Mouse (Mus musculus): ENCODE data around the gene 1600012H06Rik.
"Not testable (repeated sequence)": the region's sequence is repeated elsewhere in the genome, so short reads cannot be mapped to it uniquely, and the experiment has no call there.

The 1600012H06Rik gene

DNA sequence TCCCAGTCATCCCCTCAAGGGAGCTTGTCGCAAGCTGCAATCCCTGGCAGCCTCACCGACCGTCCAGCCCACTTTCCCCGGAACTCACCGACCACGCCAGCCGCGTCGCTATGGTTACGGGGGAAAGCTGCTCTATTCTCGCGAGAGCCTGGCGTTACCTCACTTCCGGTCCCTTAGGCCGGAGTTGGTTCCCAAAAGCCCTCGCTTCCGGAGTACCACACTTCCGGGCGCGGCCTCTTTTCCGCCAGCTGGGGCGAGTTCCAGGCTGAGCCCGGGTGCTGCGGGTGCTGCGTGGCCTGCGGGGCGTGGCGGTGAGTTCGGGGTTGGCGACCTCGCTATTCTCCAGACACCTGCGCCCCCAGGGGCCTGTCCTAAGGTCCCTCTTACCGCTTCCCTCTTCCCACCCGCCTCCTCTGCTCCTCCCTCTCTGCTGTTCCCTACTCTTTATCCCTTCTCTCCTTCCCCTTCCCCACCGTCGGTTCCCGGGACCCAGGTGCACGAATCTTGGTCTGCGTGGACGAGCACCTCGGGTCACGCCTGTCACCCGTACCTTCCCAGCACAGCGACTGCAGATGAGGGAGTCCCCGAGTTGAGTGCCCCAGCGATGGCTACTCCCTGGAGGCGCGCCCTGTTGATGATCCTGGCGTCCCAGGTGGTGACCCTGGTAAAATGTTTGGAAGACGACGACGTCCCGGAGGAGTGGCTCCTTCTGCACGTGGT is at the start of gene 1600012H06Rik, which contains the start of gene Wdr27:
Gene 1600012H06Rik, plus strand, starts transcription at position 176 of the 720 bp plus-strand sequence.
Gene Wdr27, minus strand, starts transcription at position 150 of the 720 bp plus-strand sequence.
- peak; percentile 99 for DNase-seq (ENCODE audit: low read depth, low spot score)

DNA sequence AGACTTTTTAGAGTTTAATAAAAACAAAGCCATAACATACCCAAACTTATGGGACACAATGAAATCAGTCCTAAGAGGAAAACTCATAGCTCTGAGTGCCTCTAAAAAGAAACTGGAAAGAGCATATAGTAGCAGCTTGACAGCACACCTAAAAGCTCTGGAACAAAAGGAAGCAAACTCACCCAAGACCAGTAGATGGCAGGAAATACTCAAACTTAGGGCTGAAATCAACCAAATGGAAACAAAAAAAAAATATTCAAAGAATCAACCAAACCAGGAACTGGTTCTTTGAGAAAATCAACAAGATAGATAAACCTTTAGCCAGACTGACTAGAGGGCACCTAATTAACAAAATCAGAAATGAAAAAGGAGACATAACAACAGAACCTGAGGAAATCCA is 47.9 kb upstream of the 1600012H06Rik start:
- DNase-seq (ENCODE audit: low read depth, low spot score): not testable (repeated sequence)

DNA sequence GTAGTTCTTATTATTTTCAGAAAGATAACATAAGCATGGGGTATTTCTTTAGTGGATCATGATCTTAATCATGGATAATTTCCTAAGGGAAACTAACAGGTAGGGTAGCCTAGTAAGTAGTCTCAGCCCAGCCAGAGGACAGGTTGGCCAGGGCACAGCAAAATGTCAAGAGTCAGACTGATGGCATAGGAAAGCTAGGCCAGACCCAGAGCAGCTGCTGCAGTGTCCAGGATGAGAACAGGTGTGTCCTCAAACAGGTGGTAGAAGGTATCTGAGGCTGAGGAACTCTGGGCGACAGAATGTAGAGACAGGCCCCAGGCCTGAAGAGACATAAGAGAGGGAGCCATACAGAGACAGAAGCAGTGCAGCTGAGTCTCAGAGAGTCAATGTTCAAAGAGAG is 44.0 kb upstream of the 1600012H06Rik start:
- no peak for DNase-seq (ENCODE audit: low read depth, low spot score)

DNA sequence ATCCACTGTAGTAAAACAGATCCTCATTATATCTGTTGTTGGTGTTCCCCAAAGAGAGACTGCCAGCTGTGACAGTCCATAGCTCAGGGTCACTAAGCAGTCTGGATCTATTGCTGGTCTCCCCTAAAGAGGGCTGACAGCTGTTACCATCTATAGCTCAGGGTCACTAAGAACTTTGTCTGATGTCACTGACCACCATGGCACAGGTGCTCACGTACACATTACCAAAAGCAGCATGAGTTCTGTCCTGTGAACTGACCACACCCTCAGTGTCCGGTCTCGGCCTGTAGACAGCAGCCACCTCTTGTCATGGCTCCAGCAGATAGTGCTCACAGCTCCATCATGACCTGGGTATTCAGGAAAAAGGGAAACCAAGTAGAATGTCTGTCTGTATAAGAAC is 39.8 kb upstream of the 1600012H06Rik start:
- DNase-seq (ENCODE audit: low read depth, low spot score): no peak

DNA sequence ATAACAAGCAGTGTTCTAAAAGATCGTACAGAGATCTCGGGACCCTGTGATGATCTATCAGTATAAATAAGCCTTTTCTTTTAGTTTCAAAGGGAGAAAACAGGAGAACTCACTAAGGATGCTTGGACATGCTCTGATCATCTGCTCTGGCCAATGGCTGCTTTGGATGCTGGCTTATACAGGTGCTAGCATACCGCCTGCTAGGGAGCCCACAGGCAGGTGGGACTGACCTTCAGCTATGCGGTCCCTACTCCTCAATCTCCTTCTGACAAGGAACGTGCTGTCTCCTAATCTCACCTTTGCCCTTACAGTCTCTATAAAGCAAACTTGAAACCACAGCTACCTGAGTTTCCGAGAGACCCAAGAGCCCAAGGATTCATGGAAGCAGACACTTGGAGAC is 38.8 kb upstream of the 1600012H06Rik start:
- DNase-seq (ENCODE audit: low read depth, low spot score): no peak

DNA sequence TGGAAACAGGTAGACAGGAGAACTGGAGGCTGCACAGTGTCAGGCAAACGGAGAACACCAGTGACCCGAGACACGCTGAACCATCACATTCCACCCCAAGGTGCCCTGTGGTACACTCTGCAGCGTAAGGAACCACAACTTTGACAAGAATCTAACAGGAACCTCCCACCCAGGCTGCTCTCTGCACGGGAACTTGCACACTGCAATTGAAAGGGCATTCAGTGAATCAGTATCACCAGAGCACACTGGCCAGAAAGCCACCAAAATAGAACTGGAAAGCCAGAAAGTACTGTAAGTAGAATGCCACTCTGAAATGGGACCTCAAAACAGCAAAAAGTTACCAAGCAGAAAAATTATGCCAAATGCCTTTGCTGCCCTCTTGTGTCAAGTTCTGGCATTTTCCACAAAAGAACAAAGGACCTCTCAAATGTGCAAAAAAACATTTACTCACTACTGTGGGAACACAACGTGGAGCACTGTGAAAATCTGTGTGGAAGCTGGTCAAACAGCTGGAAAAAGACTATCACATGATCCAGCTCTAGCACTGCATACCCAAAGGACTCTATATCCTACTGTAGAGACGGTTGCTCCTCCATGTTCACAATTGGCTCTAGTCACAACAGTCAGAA is 38.2 kb upstream of the 1600012H06Rik start:
- peak; percentile 68 for DNase-seq (ENCODE audit: low read depth, low spot score)

DNA sequence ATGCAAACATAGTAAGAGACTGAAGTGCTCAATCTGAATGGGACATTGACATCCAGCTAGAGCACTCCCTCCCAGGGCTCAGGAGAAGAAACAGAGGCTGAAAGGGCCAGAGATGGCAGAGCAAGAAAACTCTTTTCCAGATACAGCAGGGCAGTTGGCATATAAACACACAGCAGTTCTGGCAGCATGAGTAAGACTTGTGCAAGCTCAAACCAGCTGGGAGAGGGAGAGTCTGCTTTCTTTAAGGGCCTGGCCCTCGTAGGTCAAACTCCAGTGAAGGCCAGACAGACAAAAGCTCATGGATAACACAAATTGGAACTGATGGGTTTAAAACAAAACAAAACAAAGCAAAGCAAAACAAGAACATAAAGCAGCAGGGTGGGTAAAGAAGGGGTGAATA is 36.4 kb upstream of the 1600012H06Rik start:
- DNase-seq (ENCODE audit: low read depth, low spot score): peak; percentile 11

DNA sequence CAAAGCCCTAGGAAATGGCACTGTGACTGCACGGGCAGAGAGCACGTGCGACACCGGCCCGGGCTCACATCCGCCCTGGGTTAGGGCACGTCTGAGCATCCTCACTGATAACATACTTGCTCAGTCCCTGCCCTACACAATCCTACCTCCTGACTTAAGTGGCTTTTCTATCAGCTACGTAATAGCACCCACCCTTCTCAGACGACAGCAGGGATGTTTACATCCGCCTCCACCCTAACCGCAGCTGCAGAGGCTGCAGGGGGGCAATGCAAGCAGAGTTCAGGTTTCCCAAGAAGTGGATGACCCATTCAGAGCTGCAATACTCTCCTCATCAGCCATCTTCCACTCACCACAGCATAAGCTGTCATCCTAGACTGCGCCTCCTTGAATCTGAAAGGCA is 35.8 kb upstream of the 1600012H06Rik start:
- DNase-seq (ENCODE audit: low read depth, low spot score): no peak

DNA sequence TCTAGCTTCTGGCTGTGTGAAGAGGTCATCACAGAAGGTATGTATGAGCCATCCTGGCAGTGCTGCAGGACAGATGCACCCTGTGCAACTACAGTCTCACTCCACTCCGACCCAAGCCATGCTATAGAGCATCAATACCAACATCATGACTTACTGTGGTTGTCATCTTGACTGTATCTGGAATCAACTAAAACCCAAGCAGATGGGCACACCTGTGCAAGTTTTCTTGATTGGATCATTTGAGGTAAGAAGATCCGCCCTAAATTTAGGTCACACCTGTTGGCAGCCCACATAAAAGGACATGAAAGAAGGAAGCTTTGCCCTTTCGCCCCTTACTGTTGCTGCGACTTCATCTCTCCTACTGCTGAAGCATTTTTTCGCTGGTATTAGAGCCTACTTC is 33.7 kb upstream of the 1600012H06Rik start:
- DNase-seq (ENCODE audit: low read depth, low spot score): no peak

DNA sequence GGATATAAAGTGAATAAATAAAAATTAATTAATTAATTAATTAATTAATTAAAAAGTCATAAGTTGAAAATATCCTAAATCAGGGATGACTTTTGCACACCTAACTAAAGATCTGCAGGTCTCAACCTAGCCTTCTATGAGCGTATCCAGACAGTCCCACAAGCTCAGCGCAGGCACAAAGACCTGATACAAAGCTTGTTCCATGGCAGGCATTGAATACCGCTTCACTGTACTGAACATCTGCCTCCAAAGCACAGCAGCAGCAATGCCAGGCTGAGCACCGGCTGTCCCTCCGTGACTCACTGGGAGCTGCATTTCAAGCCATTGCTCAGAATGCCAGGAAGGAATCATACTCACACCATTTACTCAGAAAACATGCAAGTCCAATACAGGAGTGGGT is 32.2 kb upstream of the 1600012H06Rik start:
- DNase-seq (ENCODE audit: low read depth, low spot score): no peak

DNA sequence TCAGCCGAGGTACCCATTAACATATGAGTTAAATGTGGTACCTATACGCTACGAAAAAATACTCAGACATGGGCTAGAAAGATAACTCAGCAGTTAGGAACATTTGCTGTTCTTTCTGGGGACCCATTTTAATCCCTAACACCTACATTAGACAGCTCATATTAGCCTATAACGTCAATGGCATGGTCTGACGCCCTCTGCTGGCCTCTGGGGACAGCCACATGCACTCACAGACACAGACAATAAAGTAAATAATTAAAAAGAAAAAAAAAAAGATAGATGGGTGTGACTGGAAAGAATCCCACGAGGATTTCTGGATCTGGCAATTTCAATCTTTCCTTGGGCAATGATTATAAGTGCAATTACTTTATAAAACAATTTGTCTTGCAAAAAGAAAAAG is 30.6 kb upstream of the 1600012H06Rik start:
- DNase-seq (ENCODE audit: low read depth, low spot score): peak; percentile 61

DNA sequence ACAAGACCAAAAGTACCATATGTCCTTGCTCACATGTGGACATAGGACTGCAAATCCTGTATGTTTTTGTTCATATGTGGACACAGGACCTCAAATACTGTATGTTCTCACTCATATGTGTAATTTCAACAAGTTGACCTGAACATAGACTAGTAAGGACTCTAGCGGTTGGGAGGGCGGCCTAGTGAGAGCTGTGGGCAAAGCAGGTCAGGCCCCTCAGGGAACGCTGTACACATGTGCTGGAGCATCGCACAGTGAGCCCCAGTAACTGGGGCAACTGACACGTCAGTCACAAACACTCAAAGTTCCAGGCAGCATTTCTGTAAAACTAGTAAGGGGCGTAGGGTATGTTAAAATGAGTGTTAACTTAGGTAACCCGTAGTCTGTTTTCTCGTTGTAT is 30.0 kb upstream of the 1600012H06Rik start:
- no peak for DNase-seq (ENCODE audit: low read depth, low spot score)

DNA sequence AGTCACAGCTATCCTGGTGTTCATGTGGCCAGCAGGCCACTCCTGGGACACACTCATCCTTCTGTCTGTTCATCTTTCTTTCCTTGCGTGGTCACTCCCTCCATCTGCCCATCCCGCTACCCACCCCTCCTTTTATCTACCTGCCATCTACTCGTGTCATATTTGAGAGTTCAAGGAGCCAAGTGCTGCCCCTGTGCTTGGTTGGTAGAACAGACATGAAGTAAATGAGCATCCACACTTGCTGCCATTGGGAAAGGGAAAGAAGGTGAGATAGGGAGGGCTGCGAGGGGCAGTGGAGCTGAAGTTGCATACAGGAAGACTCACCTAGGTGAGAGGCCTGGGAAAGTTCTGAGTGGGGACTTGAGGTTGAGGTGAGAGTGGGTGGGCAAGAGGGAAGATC is 28.6 kb upstream of the 1600012H06Rik start:
- DNase-seq (ENCODE audit: low read depth, low spot score): no peak

DNA sequence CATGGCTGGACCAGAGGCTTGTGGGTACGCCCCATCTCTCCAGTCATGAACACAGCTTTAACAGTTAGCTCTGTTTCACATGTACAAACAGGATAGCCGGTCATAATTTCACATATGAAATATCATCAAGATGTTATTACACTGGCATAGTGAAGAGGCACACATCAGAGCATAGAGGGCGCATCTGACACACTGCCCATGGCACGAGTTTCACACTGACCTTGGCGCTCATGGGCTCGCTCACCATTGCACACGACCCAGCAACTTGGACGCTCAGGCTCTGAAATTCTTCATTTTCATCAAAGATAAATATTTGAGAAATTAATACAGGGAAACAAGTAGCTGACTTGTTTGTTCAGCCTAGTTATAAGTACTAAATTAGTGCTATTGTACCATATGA is 25.1 kb upstream of the 1600012H06Rik start:
- DNase-seq (ENCODE audit: low read depth, low spot score): no peak

DNA sequence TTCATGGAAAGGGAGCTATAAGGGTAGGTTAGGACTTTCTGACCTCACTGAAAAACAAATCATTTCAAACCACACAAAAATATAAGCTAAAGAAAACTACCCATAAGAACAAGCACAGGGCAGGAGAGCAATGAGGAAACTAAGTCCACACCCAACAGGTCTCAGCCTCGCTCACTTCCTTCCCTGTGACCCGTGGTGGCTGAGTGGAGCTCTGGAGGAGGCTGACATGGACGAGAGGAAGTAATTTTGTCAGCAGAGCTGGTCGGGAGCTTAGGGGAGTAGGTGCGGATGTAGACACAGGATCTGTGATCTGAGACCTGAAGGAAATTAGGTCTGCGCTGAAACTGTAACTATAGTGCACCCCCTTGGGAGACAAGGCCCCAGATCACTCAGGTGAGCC is 21.4 kb upstream of the 1600012H06Rik start:
- DNase-seq (ENCODE audit: low read depth, low spot score): no peak

DNA sequence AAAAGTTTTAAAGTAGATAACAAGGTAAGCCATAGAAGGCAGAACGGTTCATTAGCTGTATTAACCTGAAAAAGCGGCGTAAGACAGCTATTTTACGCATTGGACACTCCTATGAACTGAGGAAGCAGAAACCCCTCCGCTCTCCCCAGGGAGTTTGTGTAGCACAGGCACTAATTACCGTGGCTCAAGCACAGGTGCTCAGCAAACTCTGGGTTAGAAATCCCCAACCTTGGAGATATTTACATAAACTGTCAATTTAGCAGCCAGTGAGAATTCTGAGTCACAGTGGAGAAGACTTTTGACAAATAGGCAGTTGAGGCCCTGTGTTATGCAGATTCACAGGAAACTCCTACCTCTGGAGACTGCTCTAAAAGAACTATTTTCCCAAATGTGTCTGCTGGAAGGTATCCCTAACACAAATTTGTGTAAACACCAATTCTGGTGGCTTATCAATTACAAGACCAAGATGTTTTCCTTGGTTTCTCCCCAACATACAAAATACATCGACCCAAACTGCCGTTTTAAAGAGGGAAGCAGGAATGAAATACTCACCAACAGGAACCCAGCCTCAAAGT is 15.3 kb upstream of the 1600012H06Rik start:
- peak; percentile 24 for DNase-seq (ENCODE audit: low read depth, low spot score)

DNA sequence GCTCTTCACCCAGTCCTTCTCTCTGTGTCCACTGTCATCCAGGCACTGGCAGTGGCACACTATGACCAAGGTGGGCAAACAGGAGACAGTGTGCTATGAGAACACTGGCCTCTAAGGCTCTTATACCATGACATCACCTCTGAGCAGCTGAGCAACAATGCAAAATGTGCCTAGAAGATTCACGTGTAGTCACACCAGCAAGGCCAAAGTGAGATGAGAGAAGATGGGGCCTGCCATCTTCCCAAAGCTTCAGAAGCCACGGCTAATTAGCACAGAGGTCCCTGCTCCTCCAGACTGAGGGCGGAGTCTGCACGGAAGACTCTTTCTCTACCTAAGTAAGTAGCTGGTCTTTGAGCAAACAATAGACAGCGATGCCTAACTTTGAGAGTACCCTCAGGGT is 14.4 kb upstream of the 1600012H06Rik start:
- peak; percentile 30 for DNase-seq (ENCODE audit: low read depth, low spot score)

DNA sequence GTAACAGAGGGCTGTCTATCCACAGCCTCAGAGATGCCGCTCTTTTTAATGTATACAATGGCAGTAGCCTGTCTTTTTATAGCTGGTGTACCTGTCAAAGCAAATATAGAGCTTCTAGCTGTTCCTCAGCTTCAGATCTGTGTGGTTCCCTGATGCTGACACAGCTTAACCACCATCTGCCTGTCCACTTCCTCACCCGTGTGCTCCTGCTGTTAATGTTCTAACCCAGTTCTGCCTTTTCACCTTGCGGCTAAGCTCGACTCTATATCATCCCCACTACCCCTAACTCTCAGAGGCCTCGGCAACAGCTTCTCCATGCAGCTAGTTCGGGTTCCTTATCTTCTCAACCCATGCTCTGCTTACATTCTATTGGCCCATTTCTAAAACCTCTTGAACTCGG is 12.3 kb upstream of the 1600012H06Rik start:
- no peak for DNase-seq (ENCODE audit: low read depth, low spot score)

DNA sequence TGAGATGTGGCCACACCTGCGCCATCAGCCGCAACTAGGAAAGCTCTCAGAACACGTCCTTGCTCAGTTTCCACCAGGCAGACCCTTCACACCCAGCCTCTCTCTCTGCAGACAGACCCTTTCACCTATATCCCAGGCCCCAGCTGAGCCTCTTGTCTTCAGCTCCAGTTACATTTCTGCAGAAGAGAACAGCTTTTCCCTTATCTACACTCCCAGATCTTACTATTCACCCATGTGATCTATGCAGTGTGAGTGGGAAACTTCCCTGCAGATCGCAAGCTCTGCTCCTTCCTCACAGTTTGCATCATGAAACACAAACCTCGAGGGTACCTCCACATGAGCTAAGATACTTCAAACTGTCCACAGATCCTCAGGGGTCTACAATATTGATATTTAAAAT is 11.5 kb upstream of the 1600012H06Rik start:
- DNase-seq (ENCODE audit: low read depth, low spot score): no peak

DNA sequence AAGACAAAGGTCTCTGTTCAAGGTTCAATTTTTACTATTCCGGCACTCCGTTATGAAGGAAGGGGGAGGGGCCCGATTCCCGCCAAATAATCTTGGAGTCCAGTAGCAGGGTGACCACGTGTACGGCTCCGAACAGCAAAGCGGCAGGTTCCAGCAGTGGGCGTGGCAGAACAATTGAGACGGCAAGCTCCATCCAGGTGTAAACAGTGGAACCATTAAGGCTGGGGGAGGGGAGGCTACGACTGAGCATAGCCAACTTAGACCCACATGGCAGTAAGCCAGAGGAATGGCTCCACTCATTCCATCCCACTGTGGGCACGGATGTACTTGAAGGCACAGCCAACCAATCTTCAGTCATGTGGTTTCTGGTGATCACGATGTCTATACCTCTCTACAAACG is 7.7 kb upstream of the 1600012H06Rik start:
- DNase-seq (ENCODE audit: low read depth, low spot score): peak; percentile 23

DNA sequence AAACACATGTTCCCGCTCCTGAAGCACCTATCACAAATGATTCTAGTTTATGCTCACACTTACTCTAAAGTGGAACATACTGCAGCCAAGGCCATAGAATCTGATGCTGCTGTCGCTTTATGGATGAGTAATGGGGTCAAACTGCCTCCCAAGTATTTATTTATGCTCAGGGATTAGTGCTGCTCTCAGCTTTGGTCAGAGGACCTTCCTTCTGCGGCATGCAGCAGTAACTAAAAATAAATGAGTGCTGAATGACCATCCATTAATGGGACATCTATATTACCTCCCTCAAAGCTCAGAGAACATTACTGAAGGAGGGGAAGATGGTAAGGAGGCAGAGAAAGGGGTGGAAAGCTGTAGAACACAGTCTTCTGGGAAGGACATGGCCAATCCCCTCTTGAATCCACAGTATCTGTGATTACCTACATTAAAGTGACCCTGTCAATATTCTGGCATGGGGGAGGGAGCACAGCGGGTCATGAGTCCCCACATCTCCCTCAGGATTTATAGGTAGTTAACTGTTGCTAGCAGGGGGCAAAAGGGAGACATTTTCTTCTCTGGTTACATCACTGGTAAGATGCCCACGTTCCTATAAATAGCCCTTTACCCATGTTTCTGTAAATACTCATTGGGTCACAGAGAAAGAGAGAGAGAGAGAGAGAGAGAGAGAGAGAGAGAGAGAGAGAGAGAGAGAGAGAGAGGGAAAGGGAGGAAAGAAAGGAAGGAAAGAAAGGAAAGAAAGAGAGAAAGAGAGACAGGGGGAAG is 7.0 kb upstream of the 1600012H06Rik start:
- no peak for DNase-seq (ENCODE audit: low read depth, low spot score)

DNA sequence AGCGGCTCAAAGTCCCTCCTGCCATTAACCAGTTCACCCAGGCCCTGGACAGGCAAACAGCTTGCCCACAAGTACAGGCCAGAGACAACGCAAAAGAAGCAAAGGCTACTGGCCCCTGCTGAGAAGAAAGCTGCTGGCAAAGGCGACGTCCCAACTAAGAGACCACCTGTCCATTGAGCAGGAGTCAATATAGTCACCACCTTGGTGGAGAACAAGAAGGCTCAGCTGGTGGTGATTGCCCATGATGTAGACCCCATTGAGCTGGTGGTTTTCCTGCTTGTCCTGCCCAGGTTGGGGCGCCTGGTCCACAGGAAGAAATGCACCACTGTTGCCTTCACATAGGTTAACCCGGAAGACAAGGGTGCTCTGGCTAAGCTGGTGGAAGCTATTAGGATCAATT is 803 bp upstream of the 1600012H06Rik start:
- not testable (repeated sequence) for DNase-seq (ENCODE audit: low read depth, low spot score)
